Mouse (Mus musculus): ENCODE data around the gene Piwil4. TPM values are rescaled to one million over a fixed set of nuclear protein-coding genes. Genes with fewer than 3 reads are reported as not detected.
"Not testable (repeated sequence)": the region's sequence is repeated elsewhere in the genome, so short reads cannot be mapped to it uniquely, and the experiment has no call there.

Gene Piwil4
- total RNA-seq, 1 experiment from 2014 or later: not detected

- no peak for ATAC-seq (replicated peaks; ENCODE audit: insufficient number of reproducible peaks, low FRiP score, low TSS enrichment, poor library complexity, severe bottlenecking)
Measured at GRCm38 (mm10) chr9:14730941-14731541, 9.5 kb downstream of the Piwil4 start.

GRCm38 (mm10) chr9:14728365-14728764, 12.2 kb downstream of the Piwil4 start:
- ATAC-seq (replicated peaks; ENCODE audit: insufficient number of reproducible peaks, low FRiP score, low TSS enrichment, poor library complexity, severe bottlenecking): no peak

- ATAC-seq (replicated peaks; ENCODE audit: insufficient number of reproducible peaks, low FRiP score, low TSS enrichment, poor library complexity, severe bottlenecking): no peak
Measured at GRCm38 (mm10) chr9:14726629-14727028, 13.9 kb downstream of the Piwil4 start.

GRCm38 (mm10) chr9:14726005-14726404, 14.5 kb downstream of the Piwil4 start:
- ATAC-seq (replicated peaks; ENCODE audit: insufficient number of reproducible peaks, low FRiP score, low TSS enrichment, poor library complexity, severe bottlenecking): no peak

- peak; percentile 84 for ATAC-seq (replicated peaks; ENCODE audit: insufficient number of reproducible peaks, low FRiP score, low TSS enrichment, poor library complexity, severe bottlenecking)
Measured at GRCm38 (mm10) chr9:14724755-14725420, 15.6 kb downstream of the Piwil4 start.

- no peak for ATAC-seq (replicated peaks; ENCODE audit: insufficient number of reproducible peaks, low FRiP score, low TSS enrichment, poor library complexity, severe bottlenecking)
Measured at GRCm38 (mm10) chr9:14721610-14722009, 18.9 kb downstream of the Piwil4 start.

GRCm38 (mm10) chr9:14720384-14720783, 20.1 kb downstream of the Piwil4 start:
- no peak for ATAC-seq (replicated peaks; ENCODE audit: insufficient number of reproducible peaks, low FRiP score, low TSS enrichment, poor library complexity, severe bottlenecking)

- no peak for ATAC-seq (replicated peaks; ENCODE audit: insufficient number of reproducible peaks, low FRiP score, low TSS enrichment, poor library complexity, severe bottlenecking)
Measured at GRCm38 (mm10) chr9:14718332-14718691, 22.2 kb downstream of the Piwil4 start.

GRCm38 (mm10) chr9:14717689-14718331, 22.7 kb downstream of the Piwil4 start:
- 0 out of 2 replicates have a peak, but pooled peaks have one; percentile 16 for ATAC-seq (replicated peaks; ENCODE audit: insufficient number of reproducible peaks, low FRiP score, low TSS enrichment, poor library complexity, severe bottlenecking)

- no peak for ATAC-seq (replicated peaks; ENCODE audit: insufficient number of reproducible peaks, low FRiP score, low TSS enrichment, poor library complexity, severe bottlenecking)
Measured at GRCm38 (mm10) chr9:14715258-14715657, 25.3 kb downstream of the Piwil4 start.

GRCm38 (mm10) chr9:14710910-14711309, 29.6 kb downstream of the Piwil4 start:
- no peak for ATAC-seq (replicated peaks; ENCODE audit: insufficient number of reproducible peaks, low FRiP score, low TSS enrichment, poor library complexity, severe bottlenecking)

- no peak for ATAC-seq (replicated peaks; ENCODE audit: insufficient number of reproducible peaks, low FRiP score, low TSS enrichment, poor library complexity, severe bottlenecking)
Measured at GRCm38 (mm10) chr9:14705321-14706162, 35.0 kb downstream of the Piwil4 start.

GRCm38 (mm10) chr9:14700795-14701194, 39.7 kb downstream of the Piwil4 start:
- not testable (repeated sequence) for ATAC-seq (replicated peaks; ENCODE audit: insufficient number of reproducible peaks, low FRiP score, low TSS enrichment, poor library complexity, severe bottlenecking)

- no peak for ATAC-seq (replicated peaks; ENCODE audit: insufficient number of reproducible peaks, low FRiP score, low TSS enrichment, poor library complexity, severe bottlenecking)
Measured at GRCm38 (mm10) chr9:14699288-14699640, 41.3 kb downstream of the Piwil4 start.

- peak; percentile 77 for ATAC-seq (replicated peaks; ENCODE audit: insufficient number of reproducible peaks, low FRiP score, low TSS enrichment, poor library complexity, severe bottlenecking)
Measured at GRCm38 (mm10) chr9:14698582-14699287, 41.8 kb downstream of the Piwil4 start.

- peak; percentile 90 for ATAC-seq (replicated peaks; ENCODE audit: insufficient number of reproducible peaks, low FRiP score, low TSS enrichment, poor library complexity, severe bottlenecking)
Measured at GRCm38 (mm10) chr9:14697903-14698302, 42.6 kb downstream of the Piwil4 start.

- no peak for ATAC-seq (replicated peaks; ENCODE audit: insufficient number of reproducible peaks, low FRiP score, low TSS enrichment, poor library complexity, severe bottlenecking)
Measured at GRCm38 (mm10) chr9:14689376-14690108, 51.0 kb downstream of the Piwil4 start.

GRCm38 (mm10) chr9:14684363-14684762, 56.2 kb downstream of the Piwil4 start:
- ATAC-seq (replicated peaks; ENCODE audit: insufficient number of reproducible peaks, low FRiP score, low TSS enrichment, poor library complexity, severe bottlenecking): no peak
